ENCODE assay signal across 26 mouse cellular contexts in the genomic region with DNA sequence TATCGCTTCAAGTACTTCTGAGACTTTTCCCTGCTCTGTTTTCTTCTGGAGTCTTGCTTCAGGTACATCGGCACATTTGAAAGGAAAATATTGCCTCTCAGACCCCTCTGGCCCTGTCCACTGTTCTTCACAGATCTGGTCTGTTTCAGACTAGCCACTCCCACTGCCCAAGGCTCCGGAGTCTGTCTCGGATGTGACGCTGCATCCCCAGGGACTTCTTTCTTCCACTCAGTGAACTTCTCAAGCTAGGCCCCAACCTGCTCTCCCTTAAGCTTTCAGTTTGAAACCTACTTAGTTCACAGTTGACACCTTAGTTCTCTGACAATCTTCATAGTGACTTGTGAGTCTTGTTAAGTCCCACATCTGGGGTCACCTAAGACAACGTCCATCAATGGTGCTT.
DNase-seq lines count a peak whose midpoint lies in the region; ATAC-seq and TF ChIP-seq lines count a peak whose summit lies in the region.
"Had no signal": no experiment of that assay in that cellular context is flagged by ENCODE, and none has a peak within 500 bp of the region (broad histone marks: within the 10 kb centered on the region; RNA-seq: fewer than 3 reads in every experiment).

No protein-coding gene starts in this region.

- H3K27me3 ChIP-seq in heart, embryonic 10.5 days (ENCODE audit: insufficient read depth, poor library complexity, severe bottlenecking): no peaks in the 10 kb centered on the region
- no peaks in the 10 kb centered on the region for H3K27me3 ChIP-seq in heart, embryonic 11.5 days (ENCODE audit: control insufficient read depth, insufficient read depth, low read length)
- H3K27me3 ChIP-seq: heart, embryonic 15.5 days; hindbrain, embryonic 15.5 days; limb, embryonic 12.5 days; liver, embryonic 15.5 days; midbrain, embryonic 13.5 days; neural tube, embryonic 15.5 days; stomach, embryonic 15.5 days had no signal

- no peak overlapping the region for H3K4me3 ChIP-seq in heart, embryonic 10.5 days
- no peak overlapping the region for H3K4me3 ChIP-seq in heart, embryonic 11.5 days (ENCODE audit: low read depth, low read length)
- H3K4me3 ChIP-seq in lung, adult 2 months (replicated peaks; ENCODE audit: extremely low read depth, low read depth, low read length): no peak overlapping the region
- H3K4me3 ChIP-seq: heart, adult 2 months; heart, embryonic 15.5 days; hindbrain, embryonic 15.5 days; limb, embryonic 12.5 days; liver, embryonic 15.5 days; midbrain, embryonic 13.5 days; neural tube, embryonic 15.5 days; stomach, embryonic 15.5 days had no signal

- TF ChIP-seq CTCF in lung, adult 2 months (IDR thresholded peaks at IDR 0.05; ENCODE audit: insufficient read depth, low read length): no peak

- WGBS in heart, embryonic 10.5 days: 59% methylated on average over 6 of the region's 6 CpGs
- WGBS in heart, embryonic 11.5 days (ENCODE audit: insufficient replicate concordance): 57% methylated on average over 6 of the region's 6 CpGs
- 83% methylated on average over 6 of the region's 6 CpGs for WGBS in lung, adult 2 months

- H3K27ac ChIP-seq in heart, embryonic 10.5 days: peak overlapping the region; percentile 56; the same call in 1 of the 2 replicates
- H3K27ac ChIP-seq in heart, embryonic 11.5 days (ENCODE audit: low read depth, low read length): no peak overlapping the region; the same call in 1 of the 2 replicates
- H3K27ac ChIP-seq: heart, adult 2 months; heart, embryonic 15.5 days; hindbrain, embryonic 15.5 days; limb, embryonic 12.5 days; liver, embryonic 15.5 days; midbrain, embryonic 13.5 days; neural tube, embryonic 15.5 days; stomach, embryonic 15.5 days had no signal

- ATAC-seq in heart, embryonic 11.5 days (replicated peaks; ENCODE audit: insufficient number of reproducible peaks, low FRiP score, low TSS enrichment): no peak
- ATAC-seq: forebrain, embryonic 14.5 days; inflammation-experienced regulatory T-cells, adult 6 months; midbrain, embryonic 13.5 days had no signal

- no peaks in the 10 kb centered on the region for H3K9me3 ChIP-seq in heart, embryonic 10.5 days
- no peaks in the 10 kb centered on the region for H3K9me3 ChIP-seq in heart, embryonic 11.5 days (replicated peaks; ENCODE audit: control insufficient read depth, low read length)
- H3K9me3 ChIP-seq: G1E; heart, embryonic 15.5 days; hindbrain, embryonic 15.5 days; limb, embryonic 12.5 days; liver, embryonic 15.5 days; midbrain, embryonic 13.5 days; neural tube, embryonic 15.5 days; stomach, embryonic 15.5 days had no signal

- peaks cover 5% of the 10 kb centered on the region for H3K36me3 ChIP-seq in heart, embryonic 10.5 days
- no peaks in the 10 kb centered on the region for H3K36me3 ChIP-seq in heart, embryonic 11.5 days (ENCODE audit: control insufficient read depth, insufficient read depth, low read length)
- H3K36me3 ChIP-seq: liver, embryonic 15.5 days had no signal

- H3K4me2 ChIP-seq in heart, embryonic 11.5 days: no peak overlapping the region
- H3K4me2 ChIP-seq: heart, embryonic 15.5 days; hindbrain, embryonic 15.5 days; limb, embryonic 12.5 days; liver, embryonic 15.5 days; midbrain, embryonic 13.5 days; neural tube, embryonic 15.5 days; stomach, embryonic 15.5 days had no signal

- no peak for DNase-seq in heart, embryonic 10.5 days (ENCODE audit: low spot score)
- DNase-seq in kidney, postnatal 10 days: peak; percentile 22
- DNase-seq in kidney, postnatal 25 days: no peak
- peak; percentile 7 for DNase-seq in embryo, embryonic 9.5 days (ENCODE audit: extremely low spot score)
- DNase-seq in lung, adult 2 months: no peak
- no peak for DNase-seq in gastrocnemius, postnatal 25 days
- DNase-seq: adrenal gland, adult 8-10 months; cerebellum, adult 8-10 months; cerebellum, postnatal 25 days; gastrocnemius, postnatal 36 days; heart, adult 2 months; kidney, adult 11 months; lung, postnatal 36 days; retina, postnatal 1 day; right cerebral cortex, postnatal 14 days had no signal

- no peak for TF ChIP-seq POLR2A in lung, adult 2 months (IDR thresholded peaks at IDR 0.05; ENCODE audit: borderline replicate concordance, extremely low read depth, low read depth, low read length)

- H3K9ac ChIP-seq in heart, embryonic 11.5 days (ENCODE audit: low read depth, low read length): no peak overlapping the region
- H3K9ac ChIP-seq: heart, embryonic 15.5 days; hindbrain, embryonic 15.5 days; limb, embryonic 12.5 days; liver, embryonic 15.5 days; midbrain, embryonic 13.5 days; neural tube, embryonic 15.5 days; stomach, embryonic 15.5 days had no signal

- H3K4me1 ChIP-seq in heart, embryonic 10.5 days: peaks cover 10% of the 10 kb centered on the region
- peaks cover 3% of the 10 kb centered on the region; the same call in 1 of the 2 replicates for H3K4me1 ChIP-seq in heart, embryonic 11.5 days (ENCODE audit: control insufficient read depth, insufficient read depth, low read length)
- H3K4me1 ChIP-seq in lung, adult 2 months (ENCODE audit: control insufficient read depth, insufficient read depth, low read length): no peaks in the 10 kb centered on the region
- H3K4me1 ChIP-seq: hindbrain, embryonic 15.5 days; liver, embryonic 15.5 days; midbrain, embryonic 13.5 days; neural tube, embryonic 15.5 days; stomach, embryonic 15.5 days had no signal

Comparison
In these comparisons a context has a peak if more than half of its experiments do, and no peak if none do; other contexts are left out.
1. DNase-seq: peak in kidney, postnatal 10 days (single experiment) and embryo, embryonic 9.5 days (single experiment); none in heart, embryonic 10.5 days (single experiment), kidney, postnatal 25 days (0 of 2), lung, adult 2 months (single experiment) and gastrocnemius, postnatal 25 days (single experiment).